Mouse (Mus musculus) CH12.LX (cell line): ENCODE measurements around the gene Cc2d2a. TPM values are rescaled to one million over a fixed set of nuclear protein-coding genes. Genes with fewer than 3 reads are reported as not detected.

Experiments used
- DNase-seq: peaks from one replicate; pipeline ENCODE4 v3.0.0-alpha.2; 2013; ENCODE audit errors: extremely low read depth
- H3K27ac ChIP-seq: 2 replicates; pipeline ENCODE4 v1.5.1; 2012; ENCODE audit warnings: low read depth, mild to moderate bottlenecking, control low read depth, moderate library complexity; ENCODE audit not compliant: insufficient read depth
- H3K27me3 ChIP-seq: replicated peaks from 2 replicates; pipeline ENCODE3; 2012; ENCODE audit warnings: inconsistent platforms
- H3K36me3 ChIP-seq, 2 experiments: replicated peaks in 1 of 2; 2 replicates each; pipeline versions ENCODE3 to v1.6.1; 2012; ENCODE audit warnings: inconsistent platforms in 1 of 2, low read length in 1 of 2, mild to moderate bottlenecking in 1 of 2, mixed read lengths in 1 of 2, moderate library complexity in 1 of 2; ENCODE audit not compliant: control insufficient read depth in 1 of 2, insufficient read depth in 1 of 2
- H3K4me1 ChIP-seq, 2 experiments: 2 replicates each; pipeline ENCODE4 v1.6.1; 2012; ENCODE audit warnings: inconsistent platforms in 1 of 2, moderate library complexity in 1 of 2; ENCODE audit not compliant: insufficient read depth in 2 of 2, control insufficient read depth in 1 of 2
- H3K4me2 ChIP-seq: 2 replicates; pipeline ENCODE4 v1.6.1; 2012; ENCODE audit warnings: low read depth, mild to moderate bottlenecking, control low read depth; ENCODE audit not compliant: poor library complexity, insufficient read depth, severe bottlenecking
- H3K4me3 ChIP-seq, 3 experiments: fragments of 150-350 bp in 1 of 3; sonication (generic) in 1 of 3; replicated peaks in 1 of 3; 2 replicates each; pipeline versions ENCODE3 to v1.5.1; 2011 to 2012; ENCODE audit warnings: low read depth in 2 of 3, low read length in 2 of 3, mild to moderate bottlenecking in 2 of 3, moderate library complexity in 2 of 3, control low read depth in 1 of 3, improper control_type of control experiment in 1 of 3, inconsistent platforms in 1 of 3, mixed read lengths in 1 of 3; ENCODE audit not compliant: poor library complexity in 1 of 3
- H3K79me2 ChIP-seq: replicated peaks from 2 replicates; pipeline ENCODE4 v1.6.1; 2012; ENCODE audit warnings: mild to moderate bottlenecking, moderate library complexity; ENCODE audit not compliant: control insufficient read depth, poor library complexity, insufficient read depth, severe bottlenecking; ENCODE audit errors: extremely low read depth
- H3K9ac ChIP-seq: 2 replicates; pipeline ENCODE4 v1.6.1; 2012; ENCODE audit warnings: low read depth, mild to moderate bottlenecking, control low read depth, moderate library complexity; ENCODE audit not compliant: insufficient read depth
- H3K9me3 ChIP-seq: replicated peaks from 2 replicates; pipeline ENCODE3; 2012; ENCODE audit warnings: low read length, inconsistent platforms, mixed read lengths
- E2F4 ChIP-seq: IDR thresholded peaks from 2 replicates; pipeline ENCODE4 v1.6.1; 2011; ENCODE audit warnings: low read depth, low read length, improper control_type of control experiment; ENCODE audit not compliant: insufficient replicate concordance
- EP300 ChIP-seq: IDR thresholded peaks from 2 replicates; pipeline ENCODE4 v1.6.1; 2011; ENCODE audit warnings: low read length, improper control_type of control experiment
- KAT2A ChIP-seq: IDR thresholded peaks from 2 replicates; pipeline ENCODE4 v1.6.1; 2012; ENCODE audit warnings: low read length, improper control_type of control experiment, inconsistent platforms; ENCODE audit not compliant: insufficient replicate concordance
- MAZ ChIP-seq: IDR thresholded peaks from 2 replicates; pipeline ENCODE4 v1.6.1; 2012; ENCODE audit warnings: low read depth, mild to moderate bottlenecking, inconsistent platforms, low read length, improper control_type of control experiment, moderate library complexity
- NELFE ChIP-seq: IDR thresholded peaks from 2 replicates; pipeline ENCODE4 v1.6.1; 2011; ENCODE audit warnings: low read depth, low read length, improper control_type of control experiment
- PAX5 ChIP-seq: IDR thresholded peaks from 2 replicates; pipeline ENCODE4 v1.6.1; 2012; ENCODE audit warnings: low read length, inconsistent platforms, mixed read lengths
- POLR2A ChIP-seq: IDR thresholded peaks from 2 replicates; pipeline ENCODE4 v1.6.1; 2011; ENCODE audit warnings: low read depth, mild to moderate bottlenecking, improper control_type of control experiment, low read length
- RCOR1 ChIP-seq: conservative IDR thresholded peaks from 2 replicates; pipeline ENCODE4 v1.6.1; 2012; ENCODE audit warnings: low read depth, mild to moderate bottlenecking, inconsistent platforms, low read length, improper control_type of control experiment
- SIN3A ChIP-seq: IDR thresholded peaks from 2 replicates; pipeline ENCODE4 v1.6.1; 2012; ENCODE audit warnings: low read length, improper control_type of control experiment, inconsistent platforms
- UBTF ChIP-seq: IDR thresholded peaks from 2 replicates; pipeline ENCODE4 v1.6.1; 2012; ENCODE audit warnings: low read depth, mild to moderate bottlenecking, inconsistent platforms, low read length, improper control_type of control experiment, moderate library complexity
- USF1 ChIP-seq: IDR thresholded peaks from 2 replicates; pipeline ENCODE4 v1.6.1; 2014; ENCODE audit warnings: low read depth, mild to moderate bottlenecking, inconsistent platforms, low read length, improper control_type of control experiment
- ZNF384 ChIP-seq: IDR thresholded peaks from 2 replicates; pipeline ENCODE4 v1.6.1; 2012; ENCODE audit warnings: low read depth, low read length, improper control_type of control experiment, inconsistent platforms
- dilution Hi-C: fragments of 300-500 bp; cut with MboI; formaldehyde crosslinking; loops from 2 replicates; pipeline ENCODE4 v1.14.3; 2020; ENCODE audit warnings: low sequenced_read_pairs; ENCODE audit not compliant: extremely low pct_unique_long_range_greater_than_20kb, extremely low pct_ligation_motif_present
- in situ Hi-C: fragments of 300-500 bp; cut with MboI; formaldehyde crosslinking; loops from 3 replicates; pipeline ENCODE4 v1.14.3; 2019; ENCODE audit warnings: low sequenced_read_pairs, low pct_ligation_motif_present, low pct_unique_long_range_greater_than_20kb, mixed read lengths
- polyA plus RNA-seq: library from polyadenylated mRNA; unstranded; fragments of >175 nt; gene quantifications from 2 replicates; pipeline ENCODE4 v1.2.1, GENCODE M21; 2012; ENCODE audit warnings: low read depth; ENCODE audit not compliant: insufficient read length
- total RNA-seq, 2 experiments: library from RNA; depleted of rRNA; stranded (reverse); fragments of 300-350 nt in 1 of 2; fragments of >200 nt in 1 of 2; gene quantifications; 2 replicates each; pipeline ENCODE4 v1.2.3; 2012 to 2014

Cc2d2a gene
- total and polyA plus RNA-seq, 3 experiments, result 0.04 to 0.12 TPM; not detected in 1

GRCm38 (mm10) chr5:43697133-43697532, 35.0 kb downstream of the Cc2d2a start:
- DNase-seq, result no peak
- in situ Hi-C loops, result no loop called here
- no peaks in the 10 kb centered on the region for H3K4me1 ChIP-seq
- no peak for TF ChIP-seq RCOR1
- H3K79me2 ChIP-seq, result no peaks in the 10 kb centered on the region
- H3K27ac ChIP-seq, result no peak overlapping the region
- dilution Hi-C loops, result no loop called here
- no peaks in the 10 kb centered on the region for H3K27me3 ChIP-seq
- no peak overlapping the region for H3K4me3 ChIP-seq
- H3K9me3 ChIP-seq, result no peaks in the 10 kb centered on the region
- no peaks in the 10 kb centered on the region for H3K36me3 ChIP-seq
- no peak overlapping the region for H3K4me2 ChIP-seq
- H3K9ac ChIP-seq, result no peak overlapping the region

DNA sequence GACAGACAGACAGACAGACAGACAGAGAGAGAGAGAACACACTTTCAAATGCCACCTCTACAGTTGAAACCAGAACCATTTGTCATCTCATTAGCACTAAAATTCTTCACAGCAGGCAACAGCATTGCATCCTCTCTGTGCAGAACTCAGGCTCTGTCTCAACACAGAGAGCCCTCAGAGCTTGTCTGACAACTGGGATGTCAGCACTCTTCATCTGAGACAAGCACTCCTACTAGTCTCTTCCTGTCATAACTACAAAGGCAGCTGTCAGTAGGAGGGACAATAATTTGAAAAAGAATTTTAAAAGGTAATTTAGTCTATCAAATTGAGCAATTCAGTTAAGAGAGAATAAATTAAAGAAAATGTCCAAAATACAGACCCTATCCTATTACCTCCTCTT, 37.1 kb downstream of the Cc2d2a start:
- Histone ChIP-seq H3K9ac (no peak overlapping the region), H3K36me3 (no peaks in the 10 kb centered on the region), H3K27ac (no peak overlapping the region), H3K4me3 (no peak overlapping the region), H3K4me2 (no peak overlapping the region), H3K9me3 (no peaks in the 10 kb centered on the region), H3K79me2 (no peaks in the 10 kb centered on the region), H3K4me1 (no peaks in the 10 kb centered on the region), H3K27me3 (no peaks in the 10 kb centered on the region)
- in situ Hi-C loops, result no loop called here
- no peak for DNase-seq
- TF ChIP-seq USF1, result no peak
- TF ChIP-seq SIN3A, result no peak
- dilution Hi-C loops, result no loop called here

DNA sequence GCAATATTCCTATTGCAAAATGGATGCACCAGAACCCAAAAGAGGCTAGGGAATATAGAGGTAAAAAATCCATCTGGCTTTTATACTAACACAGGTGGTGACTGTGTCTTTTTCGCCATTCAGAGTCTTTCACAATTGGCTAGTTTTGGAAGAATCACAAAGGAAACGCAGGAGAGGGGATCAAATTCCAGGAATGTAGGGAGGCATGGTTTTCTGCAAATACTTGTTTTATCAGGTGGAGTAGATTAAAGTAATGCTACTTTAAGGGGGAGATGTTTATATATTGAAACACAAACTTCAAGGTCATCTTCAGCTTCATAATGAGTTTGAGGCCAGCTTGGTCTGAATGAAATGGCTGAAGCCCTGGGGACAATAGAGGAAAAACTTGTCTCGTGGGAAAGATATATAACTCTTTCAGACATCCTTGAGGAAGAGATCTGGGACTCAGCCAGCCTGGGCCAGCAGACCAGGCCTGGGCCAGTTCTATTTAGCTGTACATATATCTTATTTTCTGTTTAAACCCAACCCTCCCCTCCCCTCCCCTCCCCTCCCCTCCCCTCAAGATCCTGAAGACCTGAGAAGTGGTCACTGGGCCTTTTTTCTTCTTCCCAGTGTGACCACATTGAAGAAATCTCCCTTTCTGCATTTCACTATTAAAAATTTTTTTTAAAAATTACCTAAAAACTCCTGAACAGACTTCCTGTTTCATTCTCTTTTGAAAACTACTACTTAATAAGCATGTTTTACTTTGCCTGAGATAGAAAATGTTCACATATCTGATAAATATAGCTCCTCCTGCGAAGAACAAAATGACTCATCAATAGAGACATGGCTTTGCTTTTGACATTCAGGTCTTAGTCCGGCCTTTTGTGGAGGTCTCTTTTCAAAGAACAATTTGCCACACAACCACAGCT, 59.6 kb downstream of the Cc2d2a start:
- in situ Hi-C loops, result no loop called here

More for the DNA sequence above, 59.6 kb downstream of the Cc2d2a start:
- peaks cover 0 to 4% of the 10 kb centered on the region in 2 experiments; a peak in 1 of 4 replicates for H3K4me1 ChIP-seq
- H3K27me3 ChIP-seq, result no peaks in the 10 kb centered on the region
- H3K79me2 ChIP-seq, result no peaks in the 10 kb centered on the region
- H3K9me3 ChIP-seq, result no peaks in the 10 kb centered on the region
- no peak overlapping the region for H3K4me2 ChIP-seq
- no peak overlapping the region for H3K9ac ChIP-seq
- DNase-seq, result no peak
- H3K4me3 ChIP-seq, result no peak overlapping the region
- dilution Hi-C loops, result no loop called here
- H3K36me3 ChIP-seq, result no peaks in the 10 kb centered on the region
- TF ChIP-seq PAX5 (no peak), ZNF384 (no peak), MAZ (no peak), KAT2A (no peak), UBTF (no peak), POLR2A (no peak), USF1 (no peak), NELFE (no peak), E2F4 (no peak), EP300 (no peak)
- TF ChIP-seq, all 38 proteins: peak for 0
- H3K27ac ChIP-seq, result no peak overlapping the region
